ENCODE assay signal across 8 mouse cellular contexts in the genomic region with DNA sequence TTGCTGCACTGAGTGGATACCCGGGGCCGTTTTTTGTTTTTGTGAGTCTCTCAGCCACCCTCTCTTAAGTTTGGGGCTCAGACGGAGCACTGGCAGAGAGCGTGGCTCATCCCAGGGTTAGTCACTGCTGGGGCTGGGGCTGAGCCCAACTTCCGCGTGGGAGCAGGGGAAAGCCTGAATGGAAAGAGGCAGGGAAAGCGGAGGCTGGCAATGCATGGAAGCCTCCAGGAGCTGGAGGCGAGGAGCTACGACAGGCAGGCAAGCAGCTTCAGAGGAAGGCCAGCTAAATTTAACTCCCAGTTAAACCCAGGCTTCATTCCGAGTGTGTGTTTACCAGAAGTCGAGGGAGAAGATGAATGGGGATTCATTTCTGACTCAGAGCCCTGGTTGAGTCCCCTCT. TPM values are rescaled to one million over a fixed set of nuclear protein-coding genes. Genes with fewer than 3 reads are reported as not detected.
DNase-seq lines count a peak whose midpoint lies in the region; ATAC-seq and TF ChIP-seq lines count a peak whose summit lies in the region.
"Had no signal": no experiment of that assay in that cellular context is flagged by ENCODE, and none has a peak within 500 bp of the region (broad histone marks: within the 10 kb centered on the region; RNA-seq: fewer than 3 reads in every experiment).

No protein-coding gene starts in this region.

- H3K79me2 ChIP-seq in myocyte (ENCODE audit: control insufficient read depth, insufficient read depth), result no peaks in the 10 kb centered on the region

- H3K4me2 ChIP-seq in midbrain, embryonic 11.5 days, result no peak overlapping the region
- H3K4me2 ChIP-seq in midbrain, postnatal 0 days (ENCODE audit: low read depth, low read length, poor library complexity, severe bottlenecking), result no peak overlapping the region
- H3K4me2 ChIP-seq in intestine, embryonic 15.5 days (replicated peaks), result 0 out of 2 replicates have a peak overlapping the region, but pooled peaks have one; percentile 10
- H3K4me2 ChIP-seq in myocyte (ENCODE audit: low read depth), result peak overlapping the region; percentile 83
- H3K4me2 ChIP-seq: embryonic facial prominence, embryonic 12.5 days had no signal

- no peak for DNase-seq in midbrain, embryonic 11.5 days (ENCODE audit: low spot score, missing footprints)
- DNase-seq in midbrain, postnatal 0 days (ENCODE audit: low spot score), result no peak
- no peak for DNase-seq in cerebellum, postnatal 10 days
- no peak for DNase-seq in kidney, adult 18-20 months

- peaks cover 5% of the 10 kb centered on the region for H3K4me1 ChIP-seq in midbrain, embryonic 11.5 days (ENCODE audit: control insufficient read depth, insufficient read depth, low read length)
- H3K4me1 ChIP-seq in midbrain, postnatal 0 days (ENCODE audit: insufficient read depth, low read length), result no peaks in the 10 kb centered on the region
- peaks cover 5% of the 10 kb centered on the region; the same call in 1 of the 2 replicates for H3K4me1 ChIP-seq in brown adipose tissue, adult 24 weeks (ENCODE audit: control insufficient read depth, insufficient read depth, insufficient read length, low read length)
- H3K4me1 ChIP-seq in intestine, embryonic 15.5 days (replicated peaks), result peaks cover 11% of the 10 kb centered on the region

- no peak overlapping the region for H3K27ac ChIP-seq in midbrain, embryonic 11.5 days (ENCODE audit: low read depth, low read length)
- no peak overlapping the region for H3K27ac ChIP-seq in midbrain, postnatal 0 days (ENCODE audit: low read depth, low read length)
- peak overlapping the region; percentile 64 for H3K27ac ChIP-seq in brown adipose tissue, adult 24 weeks (replicated peaks; ENCODE audit: low read depth, low read length)
- H3K27ac ChIP-seq in intestine, embryonic 15.5 days, result no peak overlapping the region
- H3K27ac ChIP-seq: embryonic facial prominence, embryonic 12.5 days had no signal

- H3K4me3 ChIP-seq in midbrain, embryonic 11.5 days (ENCODE audit: low read depth, low read length), result no peak overlapping the region
- no peak overlapping the region for H3K4me3 ChIP-seq in midbrain, postnatal 0 days (ENCODE audit: low read depth, low read length)
- no peak overlapping the region for H3K4me3 ChIP-seq in brown adipose tissue, adult 24 weeks (ENCODE audit: insufficient read depth, low read depth, low read length)
- no peak overlapping the region for H3K4me3 ChIP-seq in intestine, embryonic 15.5 days (replicated peaks)
- H3K4me3 ChIP-seq in myocyte, result no peak overlapping the region
- H3K4me3 ChIP-seq: embryonic facial prominence, embryonic 12.5 days had no signal

- H3K27me3 ChIP-seq in midbrain, embryonic 11.5 days (ENCODE audit: control insufficient read depth, insufficient read depth, low read length), result no peaks in the 10 kb centered on the region
- H3K27me3 ChIP-seq in midbrain, postnatal 0 days (ENCODE audit: insufficient read depth, low read length), result no peaks in the 10 kb centered on the region
- no peaks in the 10 kb centered on the region for H3K27me3 ChIP-seq in intestine, embryonic 15.5 days (replicated peaks)
- no peaks in the 10 kb centered on the region for H3K27me3 ChIP-seq in myocyte (ENCODE audit: control insufficient read depth, insufficient read depth, insufficient read length)
- H3K27me3 ChIP-seq: embryonic facial prominence, embryonic 12.5 days had no signal

- no peaks in the 10 kb centered on the region for H3K36me3 ChIP-seq in midbrain, embryonic 11.5 days (ENCODE audit: control insufficient read depth, insufficient read depth, low read length)
- H3K36me3 ChIP-seq in midbrain, postnatal 0 days (ENCODE audit: insufficient read depth, low read length), result no peaks in the 10 kb centered on the region
- no peaks in the 10 kb centered on the region for H3K36me3 ChIP-seq in intestine, embryonic 15.5 days
- no peaks in the 10 kb centered on the region for H3K36me3 ChIP-seq in myocyte (ENCODE audit: control insufficient read depth, insufficient read depth)
- H3K36me3 ChIP-seq: embryonic facial prominence, embryonic 12.5 days had no signal

- no peak for ATAC-seq in midbrain, embryonic 11.5 days (ENCODE audit: low FRiP score)
- ATAC-seq in midbrain, postnatal 0 days (ENCODE audit: low FRiP score), result no peak
- no peak for ATAC-seq in intestine, embryonic 15.5 days

- WGBS in midbrain, embryonic 11.5 days, result 35% methylated on average over 11 of the region's 11 CpGs
- WGBS in midbrain, postnatal 0 days, result 31% methylated on average over 11 of the region's 11 CpGs
- WGBS in intestine, embryonic 15.5 days, result 29% methylated on average over 11 of the region's 11 CpGs

- no peak for TF ChIP-seq CTCF in midbrain, postnatal 0 days (IDR thresholded peaks at IDR 0.05)

- TF ChIP-seq POLR2A in myocyte (IDR thresholded peaks at IDR 0.05; ENCODE audit: insufficient read length, low read depth), result peak; percentile 46

- 0 out of 2 replicates have a peak overlapping the region, but pooled peaks have one; percentile 3 for H3K9ac ChIP-seq in midbrain, embryonic 11.5 days (ENCODE audit: low read length)
- H3K9ac ChIP-seq in midbrain, postnatal 0 days (replicated peaks; ENCODE audit: low read length, poor library complexity, severe bottlenecking), result no peak overlapping the region
- H3K9ac ChIP-seq in intestine, embryonic 15.5 days, result no peak overlapping the region
- H3K9ac ChIP-seq: embryonic facial prominence, embryonic 12.5 days had no signal

- H3K9me3 ChIP-seq in midbrain, embryonic 11.5 days (ENCODE audit: control insufficient read depth, low read length), result no peaks in the 10 kb centered on the region
- H3K9me3 ChIP-seq in midbrain, postnatal 0 days (ENCODE audit: low read length), result no peaks in the 10 kb centered on the region
- no peaks in the 10 kb centered on the region for H3K9me3 ChIP-seq in intestine, embryonic 15.5 days
- H3K9me3 ChIP-seq: embryonic facial prominence, embryonic 12.5 days had no signal

- H3ac ChIP-seq in myocyte (ENCODE audit: control insufficient read depth, insufficient read length), result peak overlapping the region; percentile 34

TF ChIP-seq in myocyte, 11 proteins besides CTCF, POLR2A, EP300 and RAD21:
- TF ChIP-seq TCF3 (IDR thresholded peaks at IDR 0.05; ENCODE audit: insufficient read length, low read depth), result no peak
- no peak for TF ChIP-seq E2F4 (IDR thresholded peaks at IDR 0.05; ENCODE audit: insufficient read depth)
- TF ChIP-seq MYOD1 (IDR thresholded peaks at IDR 0.05; ENCODE audit: control insufficient read depth in 1 of 3, insufficient read length in 2 of 3, low read depth in 2 of 3), result no peak
- TF ChIP-seq SRF (IDR thresholded peaks at IDR 0.05; ENCODE audit: control insufficient read depth, insufficient read length, low read depth), result no peak
- TF ChIP-seq TCF12 (IDR thresholded peaks at IDR 0.05; ENCODE audit: insufficient read depth, poor library complexity, severe bottlenecking), result no peak
- no peak for TF ChIP-seq MYOG (IDR thresholded peaks at IDR 0.05; ENCODE audit: control insufficient read depth in 1 of 3, insufficient read depth in 1 of 3, insufficient read length in 2 of 3, low read depth in 2 of 3)
- no peak for TF ChIP-seq CEBPB (IDR thresholded peaks at IDR 0.05; ENCODE audit: insufficient read depth, poor library complexity, severe bottlenecking)
- TF ChIP-seq MAX (IDR thresholded peaks at IDR 0.05; ENCODE audit: low read depth), result no peak

RNA-seq across cellular contexts. Expression of a gene that starts 10.6 kb away (rescaled TPM):
- 59.2 and 66.8 TPM in 2 replicates for polyA plus RNA-seq in midbrain, embryonic 11.5 days (2014; fragmentation: Nextera tagmentation; extraction: Ambion mirVana)
- total RNA-seq in midbrain, postnatal 0 days (2014; rRNA removed), result 102 and 103 TPM in 2 replicates
- 82.9 and 103 TPM in 2 replicates for polyA plus RNA-seq in midbrain, postnatal 0 days (2015; fragmentation: Nextera tagmentation; extraction: Ambion mirVana)
- 126 and 135 TPM in 2 replicates for polyA plus RNA-seq in brown adipose tissue, adult 24 weeks (2012; ENCODE audit: insufficient read depth, insufficient read length, missing spikeins)
- polyA plus RNA-seq in intestine, embryonic 15.5 days (2015; fragmentation: Nextera tagmentation; extraction: Ambion mirVana), result 56.7 and 59.0 TPM in 2 replicates
- polyA plus RNA-seq in myocyte (2012; fragmentation: generic; extraction: Trizol), result 95.3 TPM

RNA-seq across cellular contexts. Expression of a gene that starts 40.1 kb away (rescaled TPM):
- 37.7 and 43.0 TPM in 2 replicates for polyA plus RNA-seq in midbrain, embryonic 11.5 days (2014; fragmentation: Nextera tagmentation; extraction: Ambion mirVana)
- 47.3 and 48.2 TPM in 2 replicates for total RNA-seq in midbrain, postnatal 0 days (2014; rRNA removed)
- polyA plus RNA-seq in midbrain, postnatal 0 days (2015; fragmentation: Nextera tagmentation; extraction: Ambion mirVana), result 43.5 and 43.6 TPM in 2 replicates
- 32.3 and 50.9 TPM in 2 replicates for polyA plus RNA-seq in brown adipose tissue, adult 24 weeks (2012; ENCODE audit: insufficient read depth, insufficient read length, missing spikeins)
- polyA plus RNA-seq in intestine, embryonic 15.5 days (2015; fragmentation: Nextera tagmentation; extraction: Ambion mirVana), result 31.7 and 34.0 TPM in 2 replicates
- 40.9 TPM for polyA plus RNA-seq in myocyte (2012; fragmentation: generic; extraction: Trizol)

RNA-seq across cellular contexts. Expression of a gene that starts 40.2 kb away (rescaled TPM):
- 2.5 and 2.6 TPM in 2 replicates for polyA plus RNA-seq in midbrain, embryonic 11.5 days (2014; fragmentation: Nextera tagmentation; extraction: Ambion mirVana)
- total RNA-seq in midbrain, postnatal 0 days (2014; rRNA removed), result 1.7 TPM in 2 replicates
- polyA plus RNA-seq in midbrain, postnatal 0 days (2015; fragmentation: Nextera tagmentation; extraction: Ambion mirVana), result 1.3 and 1.4 TPM in 2 replicates
- 23.2 and 30.2 TPM in 2 replicates for polyA plus RNA-seq in brown adipose tissue, adult 24 weeks (2012; ENCODE audit: insufficient read depth, insufficient read length, missing spikeins)
- polyA plus RNA-seq in intestine, embryonic 15.5 days (2015; fragmentation: Nextera tagmentation; extraction: Ambion mirVana), result 4.6 and 6.9 TPM in 2 replicates
- 4.7 TPM for polyA plus RNA-seq in myocyte (2012; fragmentation: generic; extraction: Trizol)

Comparison
In these comparisons a context has a peak if more than half of its experiments do, and no peak if none do; other contexts are left out.
1. H3K4me2 ChIP-seq: peak in intestine, embryonic 15.5 days (single experiment) and myocyte (single experiment); none in midbrain, embryonic 11.5 days (single experiment) and midbrain, postnatal 0 days (single experiment).